Mouse (Mus musculus): Measurements from ENCODE around the gene Bcl9. TPM values are rescaled to one million over a fixed set of nuclear protein-coding genes. Genes with fewer than 3 reads are reported as not detected.
A peak's percentile ranks its signal among the peaks of the same experiment; 100 is the strongest.

Gene Bcl9
- polyA plus RNA-seq, 1 experiment from 2014 or later, result 59.8 TPM

DNA sequence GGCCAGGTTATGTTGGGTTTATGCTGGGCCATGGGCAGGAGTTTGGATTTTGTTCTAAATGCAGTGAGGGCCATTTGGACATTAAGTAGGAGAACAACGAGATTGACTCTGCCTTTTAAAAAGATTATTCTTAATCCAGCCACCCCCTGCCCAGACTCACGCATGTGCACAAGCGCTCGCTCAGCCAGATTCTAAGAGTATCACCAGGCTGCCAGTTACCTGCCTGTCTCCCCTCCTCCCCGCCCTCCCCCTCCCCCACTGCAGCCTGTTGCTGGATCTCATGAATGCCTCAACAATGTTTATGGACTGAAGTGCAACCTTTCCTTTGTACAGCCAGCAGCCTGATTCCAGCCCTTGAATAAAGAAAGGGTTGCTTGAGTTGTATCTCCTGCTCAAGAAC is 22.0 kb downstream of the Bcl9 start:
- Histone ChIP-seq H3K9me3 (ENCODE audit: control insufficient read depth, low read length) (no peaks in the 10 kb centered on the region), H3K4me3 (ENCODE audit: low read depth, low read length) (no peak overlapping the region), H3K9ac (ENCODE audit: low read length) (no peak overlapping the region), H3K4me2 (no peak overlapping the region), H3K4me1 (ENCODE audit: control insufficient read depth, insufficient read depth, low read length) (no peaks in the 10 kb centered on the region), H3K27ac (ENCODE audit: low read depth, low read length) (no peak overlapping the region), H3K36me3 (ENCODE audit: control insufficient read depth, insufficient read depth, low read length) (no peaks in the 10 kb centered on the region), H3K27me3 (ENCODE audit: control insufficient read depth, insufficient read depth, low read length) (no peaks in the 10 kb centered on the region)
- 62% methylated on average over 5 of the region's 5 CpGs for WGBS
- DNase-seq (ENCODE audit: low spot score, missing footprints) (no peak), ATAC-seq (ENCODE audit: low FRiP score) (no peak)

DNA sequence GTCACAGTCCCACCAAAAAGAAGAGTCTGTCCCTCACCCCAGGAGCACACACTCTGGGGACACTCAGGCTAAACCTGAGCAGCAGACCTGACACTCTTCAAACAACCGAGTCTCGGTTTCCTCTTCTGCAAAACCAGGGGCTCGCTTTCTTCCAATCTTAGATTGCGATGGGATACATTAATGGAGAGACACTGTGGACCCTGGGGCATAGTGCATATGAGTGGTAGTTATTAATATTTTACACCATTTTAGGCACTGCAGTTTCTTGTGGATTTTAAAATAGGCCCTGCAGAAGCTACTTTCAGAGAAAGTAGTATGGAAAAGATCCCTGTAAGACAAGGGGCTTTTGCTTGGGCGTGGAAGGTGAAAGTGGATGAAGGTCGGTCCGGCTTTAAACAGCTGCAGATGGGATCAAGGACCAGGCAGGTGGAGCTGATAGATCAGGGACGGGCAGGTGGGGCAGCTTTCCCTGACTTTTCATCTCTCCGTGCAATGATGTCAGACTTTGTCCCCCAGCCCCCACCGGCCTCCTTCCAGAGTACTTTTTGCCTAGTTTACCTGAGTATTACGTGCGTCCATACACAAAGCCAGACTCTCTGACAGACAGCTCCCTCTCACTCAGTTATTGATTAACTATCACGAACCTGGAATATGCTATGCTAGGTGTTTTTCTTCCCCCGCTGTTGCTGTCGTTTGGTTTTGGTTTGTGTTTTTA is 23.0 kb downstream of the Bcl9 start:
- no peak for DNase-seq (ENCODE audit: low spot score, missing footprints)
- WGBS, result 91% methylated on average over 15 of the region's 15 CpGs
- no peak overlapping the region for H3K9ac ChIP-seq (ENCODE audit: low read length)
- no peak overlapping the region for H3K4me2 ChIP-seq
- no peak overlapping the region for H3K4me3 ChIP-seq (ENCODE audit: low read depth, low read length)
- H3K36me3 ChIP-seq (ENCODE audit: control insufficient read depth, insufficient read depth, low read length), result no peaks in the 10 kb centered on the region
- H3K4me1 ChIP-seq (ENCODE audit: control insufficient read depth, insufficient read depth, low read length), result no peaks in the 10 kb centered on the region
- ATAC-seq (ENCODE audit: low FRiP score), result no peak
- no peaks in the 10 kb centered on the region for H3K27me3 ChIP-seq (ENCODE audit: control insufficient read depth, insufficient read depth, low read length)
- no peaks in the 10 kb centered on the region for H3K9me3 ChIP-seq (ENCODE audit: control insufficient read depth, low read length)
- no peak overlapping the region for H3K27ac ChIP-seq (ENCODE audit: low read depth, low read length)

- Histone ChIP-seq H3K36me3 (ENCODE audit: control insufficient read depth, insufficient read depth, low read length) (no peaks in the 10 kb centered on the region), H3K4me3 (ENCODE audit: low read depth, low read length) (no peak overlapping the region), H3K9ac (ENCODE audit: low read length) (no peak overlapping the region), H3K9me3 (ENCODE audit: control insufficient read depth, low read length) (no peaks in the 10 kb centered on the region), H3K4me1 (ENCODE audit: control insufficient read depth, insufficient read depth, low read length) (no peaks in the 10 kb centered on the region), H3K27me3 (ENCODE audit: control insufficient read depth, insufficient read depth, low read length) (no peaks in the 10 kb centered on the region), H3K4me2 (no peak overlapping the region), H3K27ac (ENCODE audit: low read depth, low read length) (no peak overlapping the region)
- 92% methylated on average over 5 of the region's 5 CpGs for WGBS
- ATAC-seq (ENCODE audit: low FRiP score) (no peak), DNase-seq (ENCODE audit: low spot score, missing footprints) (no peak)
Observed at GRCm38 (mm10) chr3:97273876-97274275, 23.8 kb downstream of the Bcl9 start.

GRCm38 (mm10) chr3:97265667-97266415 is 31.9 kb downstream of the Bcl9 start:
- ATAC-seq (ENCODE audit: low FRiP score), result no peak
- no peaks in the 10 kb centered on the region for H3K27me3 ChIP-seq (ENCODE audit: control insufficient read depth, insufficient read depth, low read length)

GRCm38 (mm10) chr3:97262235-97262634 is 35.5 kb downstream of the Bcl9 start:
- ATAC-seq (ENCODE audit: low FRiP score) (no peak), DNase-seq (ENCODE audit: low spot score, missing footprints) (no peak)

More at GRCm38 (mm10) chr3:97265667-97266415, 31.9 kb downstream of the Bcl9 start:
- no peak overlapping the region for H3K9ac ChIP-seq (ENCODE audit: low read length)
- DNase-seq (ENCODE audit: low spot score, missing footprints), result no peak
- no peaks in the 10 kb centered on the region for H3K36me3 ChIP-seq (ENCODE audit: control insufficient read depth, insufficient read depth, low read length)
- H3K4me1 ChIP-seq (ENCODE audit: control insufficient read depth, insufficient read depth, low read length), result no peaks in the 10 kb centered on the region
- H3K27ac ChIP-seq (ENCODE audit: low read depth, low read length), result no peak overlapping the region
- H3K9me3 ChIP-seq (ENCODE audit: control insufficient read depth, low read length), result no peaks in the 10 kb centered on the region; the same call in 1 of the 2 replicates
- no peak overlapping the region for H3K4me3 ChIP-seq (ENCODE audit: low read depth, low read length)
- 76% methylated on average over 15 of the region's 15 CpGs for WGBS
- H3K4me2 ChIP-seq, result no peak overlapping the region

DNA sequence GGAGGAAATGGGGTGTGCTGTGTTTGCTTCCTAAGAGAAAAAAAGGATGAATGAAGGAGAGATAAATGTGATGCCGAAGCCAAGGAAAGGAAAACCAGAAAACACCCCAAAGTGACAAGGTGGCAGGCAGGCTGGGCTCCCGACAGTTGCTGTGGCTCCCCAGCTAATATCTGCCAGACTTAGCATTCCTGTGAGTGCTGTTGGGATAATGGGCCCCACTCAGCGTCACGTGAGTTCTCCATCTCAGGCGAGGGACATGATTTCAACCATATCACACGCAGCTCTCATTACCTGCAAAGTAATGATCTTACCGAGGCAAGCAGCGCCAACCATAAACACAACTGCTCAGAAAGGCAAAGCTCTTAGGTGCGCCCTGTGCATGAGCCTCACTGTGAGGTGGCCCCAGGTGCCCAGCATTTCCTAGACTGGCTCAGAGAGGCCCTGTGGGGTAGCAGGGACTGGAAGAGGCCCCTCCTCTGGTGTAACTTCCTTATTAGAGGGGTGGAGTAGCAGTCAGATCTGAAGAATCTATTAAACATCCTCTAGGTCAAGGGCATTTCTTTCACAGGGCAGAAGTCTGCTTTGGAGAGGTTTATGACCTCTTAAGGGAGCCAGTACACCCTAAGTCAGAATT is 41.9 kb downstream of the Bcl9 start:
- Histone ChIP-seq H3K27me3 (ENCODE audit: control insufficient read depth, insufficient read depth, low read length) (no peaks in the 10 kb centered on the region), H3K9ac (ENCODE audit: low read length) (no peak overlapping the region), H3K9me3 (ENCODE audit: control insufficient read depth, low read length) (no peaks in the 10 kb centered on the region; the same call in 1 of the 2 replicates), H3K27ac (ENCODE audit: low read depth, low read length) (no peak overlapping the region), H3K4me2 (no peak overlapping the region), H3K4me1 (ENCODE audit: control insufficient read depth, insufficient read depth, low read length) (peaks cover 25% of the 10 kb centered on the region), H3K36me3 (ENCODE audit: control insufficient read depth, insufficient read depth, low read length) (no peaks in the 10 kb centered on the region), H3K4me3 (ENCODE audit: low read depth, low read length) (no peak overlapping the region)
- WGBS, result 47% methylated on average over 9 of the region's 9 CpGs
- ATAC-seq (ENCODE audit: low FRiP score), result no peak
- no peak for DNase-seq (ENCODE audit: low spot score, missing footprints)

More at GRCm38 (mm10) chr3:97262235-97262634, 35.5 kb downstream of the Bcl9 start:
- no peaks in the 10 kb centered on the region for H3K27me3 ChIP-seq (ENCODE audit: control insufficient read depth, insufficient read depth, low read length)
- H3K4me1 ChIP-seq (ENCODE audit: control insufficient read depth, insufficient read depth, low read length), result no peaks in the 10 kb centered on the region
- no peak overlapping the region for H3K4me3 ChIP-seq (ENCODE audit: low read depth, low read length)
- no peaks in the 10 kb centered on the region for H3K36me3 ChIP-seq (ENCODE audit: control insufficient read depth, insufficient read depth, low read length)
- no peak overlapping the region for H3K27ac ChIP-seq (ENCODE audit: low read depth, low read length)
- 91% methylated on average over 1 of the region's 1 CpGs for WGBS
- no peaks in the 10 kb centered on the region; the same call in 1 of the 2 replicates for H3K9me3 ChIP-seq (ENCODE audit: control insufficient read depth, low read length)
- H3K9ac ChIP-seq (ENCODE audit: low read length), result no peak overlapping the region
- H3K4me2 ChIP-seq, result no peak overlapping the region

DNA sequence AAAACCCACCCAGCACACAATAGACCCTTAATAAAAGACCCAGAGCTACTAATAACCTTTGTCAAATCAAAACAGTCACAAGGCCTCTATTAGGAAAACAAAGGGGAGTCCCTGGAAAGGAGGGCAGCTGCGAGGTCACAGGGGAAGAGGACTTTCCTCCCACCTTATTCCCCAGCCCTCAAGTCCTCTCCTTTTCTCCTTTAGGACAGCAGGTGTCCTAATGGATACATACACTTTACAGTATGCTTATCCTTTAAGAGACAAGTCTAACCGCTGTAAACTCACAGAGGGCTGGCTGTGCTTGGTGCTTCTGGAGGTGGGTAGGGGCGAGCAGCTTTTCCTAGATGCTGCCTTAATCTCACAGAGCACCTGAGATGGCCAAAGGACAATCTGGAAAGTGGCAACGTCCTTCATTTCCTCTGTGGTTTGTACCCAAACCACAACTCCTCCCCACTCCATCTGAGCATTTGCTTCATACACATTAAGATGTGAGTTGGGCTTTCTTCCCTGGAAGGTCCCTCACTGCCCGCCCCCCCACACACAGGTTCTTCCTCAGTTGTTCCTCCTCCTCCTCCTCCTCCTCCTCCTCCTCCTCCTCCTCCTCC is 42.8 kb downstream of the Bcl9 start:
- no peak overlapping the region for H3K27ac ChIP-seq (ENCODE audit: low read depth, low read length)
- peak; percentile 92 for DNase-seq (ENCODE audit: low spot score, missing footprints)
- no peaks in the 10 kb centered on the region for H3K27me3 ChIP-seq (ENCODE audit: control insufficient read depth, insufficient read depth, low read length)
- H3K9me3 ChIP-seq (ENCODE audit: control insufficient read depth, low read length), result no peaks in the 10 kb centered on the region; the same call in 1 of the 2 replicates
- no peak overlapping the region for H3K4me2 ChIP-seq
- 10% methylated on average over 5 of the region's 5 CpGs for WGBS
- H3K9ac ChIP-seq (ENCODE audit: low read length), result no peak overlapping the region
- peaks cover 25% of the 10 kb centered on the region for H3K4me1 ChIP-seq (ENCODE audit: control insufficient read depth, insufficient read depth, low read length)
- no peak for ATAC-seq (ENCODE audit: low FRiP score)
- no peaks in the 10 kb centered on the region for H3K36me3 ChIP-seq (ENCODE audit: control insufficient read depth, insufficient read depth, low read length)
- no peak overlapping the region for H3K4me3 ChIP-seq (ENCODE audit: low read depth, low read length)

DNA sequence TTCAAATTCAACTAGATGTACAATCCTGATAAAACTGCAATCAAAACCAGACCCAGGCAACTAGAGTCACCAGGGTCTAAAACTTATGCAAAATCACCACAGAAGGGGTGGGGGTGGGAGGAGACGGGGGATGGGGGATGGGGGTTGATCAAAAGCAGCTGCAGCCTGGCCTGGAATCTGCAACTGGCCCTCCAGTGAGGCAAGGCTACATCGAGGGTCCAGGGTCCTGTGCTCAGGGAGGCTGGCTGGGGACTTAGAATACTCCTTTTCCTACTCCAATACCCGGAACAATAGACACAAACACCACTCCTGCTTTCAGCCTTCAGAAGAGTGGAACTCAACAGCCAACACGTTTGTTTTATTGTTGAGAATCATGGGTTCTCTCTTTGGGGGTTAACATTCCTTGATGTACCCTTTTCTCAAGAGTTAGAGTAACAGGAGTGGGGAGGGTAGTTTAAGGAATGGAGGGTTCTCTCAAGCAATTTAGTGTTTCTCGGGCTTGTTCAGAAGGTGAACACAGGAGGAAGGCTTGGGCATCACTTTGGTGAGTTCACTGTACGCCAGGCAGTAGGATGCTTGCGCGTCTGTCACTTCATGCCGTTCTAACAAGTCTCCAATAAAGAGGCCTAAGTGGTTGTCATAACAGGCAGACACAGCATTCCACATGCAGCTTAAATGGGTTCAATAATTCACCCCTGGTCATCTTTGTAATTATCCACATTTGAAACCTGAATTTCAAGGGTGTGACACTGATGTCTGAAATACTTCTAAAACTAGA is 43.7 kb downstream of the Bcl9 start:
- Histone ChIP-seq H3K27ac (ENCODE audit: low read depth, low read length) (peak overlapping the region; percentile 53; the same call in 1 of the 2 replicates), H3K4me1 (ENCODE audit: control insufficient read depth, insufficient read depth, low read length) (peaks cover 25% of the 10 kb centered on the region), H3K9me3 (ENCODE audit: control insufficient read depth, low read length) (no peaks in the 10 kb centered on the region; the same call in 1 of the 2 replicates), H3K4me3 (ENCODE audit: low read depth, low read length) (no peak overlapping the region), H3K4me2 (no peak overlapping the region), H3K9ac (ENCODE audit: low read length) (0 out of 2 replicates have a peak overlapping the region, but pooled peaks have one; percentile 27), H3K27me3 (ENCODE audit: control insufficient read depth, insufficient read depth, low read length) (no peaks in the 10 kb centered on the region), H3K36me3 (ENCODE audit: control insufficient read depth, insufficient read depth, low read length) (no peaks in the 10 kb centered on the region)
- ATAC-seq (ENCODE audit: low FRiP score) (peak; percentile 87), DNase-seq (ENCODE audit: low spot score, missing footprints) (peak; percentile 91)
- WGBS, result 24% methylated on average over 9 of the region's 9 CpGs
